12 mouse cellular contexts compared by ENCODE assay signal in genomic region chr4:59205758-59206340, GRCm38 (mm10). TPM values are rescaled to one million over a fixed set of nuclear protein-coding genes. Genes with fewer than 3 reads are reported as not detected.
DNase-seq lines count a peak whose midpoint lies in the region; TF ChIP-seq lines count a peak whose summit lies in the region.
"Had no signal": no experiment of that assay in that cellular context is flagged by ENCODE, and none has a peak within 500 bp of the region (broad histone marks: within the 10 kb centered on the region; RNA-seq: fewer than 3 reads in every experiment).

No protein-coding gene starts in this region.

- H3K27ac ChIP-seq in spleen, adult 2 months (ENCODE audit: insufficient read depth, low read length) = peak overlapping the region; percentile 33; the same call in 1 of the 2 replicates
- H3K27ac ChIP-seq: limb, embryonic 10.5 days had no signal

- H3K27me3 ChIP-seq in spleen, adult 2 months (ENCODE audit: control insufficient read depth, insufficient read depth, low read length) = no peaks in the 10 kb centered on the region
- H3K27me3 ChIP-seq: CH12.LX; megakaryocyte, embryonic 14.5 days had no signal

- 42% methylated on average over 2 of the region's 2 CpGs for WGBS in spleen, adult 2 months

- peaks cover 17% of the 10 kb centered on the region for H3K36me3 ChIP-seq in spleen, adult 2 months (ENCODE audit: control insufficient read depth, insufficient read depth, low read length)

- TF ChIP-seq POLR2A in spleen, adult 2 months (IDR thresholded peaks at IDR 0.05; ENCODE audit: low read depth, low read length) = no peak

- TF ChIP-seq CTCF in spleen, adult 2 months (IDR thresholded peaks at IDR 0.05; ENCODE audit: extremely low read depth, insufficient read depth, insufficient read length, insufficient replicate concordance) = no peak

- no peak overlapping the region for H3K4me3 ChIP-seq in spleen, adult 2 months (ENCODE audit: extremely low read depth, insufficient read depth, insufficient read length)
- H3K4me3 ChIP-seq: limb, embryonic 10.5 days; megakaryocyte, embryonic 14.5 days had no signal

- DNase-seq in spleen, adult 2 months (ENCODE audit: low read depth in 1 of 2, low spot score in 2 of 2) = no peak
- no peak for DNase-seq in spleen, postnatal 10 days (ENCODE audit: low spot score in 2 of 2)
- DNase-seq in liver = peak; percentile 24
- DNase-seq in naive thymus-derived CD4-positive, alpha-beta T cell, adult 2 months (ENCODE audit: low read depth) = peak; percentile 64
- DNase-seq in cerebellum, adult 9-10 months = no peak
- no peak for DNase-seq in cerebellum, adult 11-12 months
- DNase-seq in retina, postnatal 1 day = no peak
- DNase-seq: cerebellum, postnatal 10 days; kidney, postnatal 14 days had no signal

- H3K4me1 ChIP-seq in spleen, adult 2 months (ENCODE audit: control insufficient read depth, insufficient read depth, insufficient read length) = peaks cover 19% of the 10 kb centered on the region

RNA-seq across cellular contexts. Expression of gene Ugcg, which starts 16.8 kb away (rescaled TPM):
- 57.9 and 62.6 TPM in 2 replicates for polyA plus RNA-seq in spleen, adult 2 months (2012; rRNA removed)

Comparison
In these comparisons a context has a peak if more than half of its experiments do, and no peak if none do; other contexts are left out.
1. DNase-seq: peak in liver (single experiment) and naive thymus-derived CD4-positive, alpha-beta T cell, adult 2 months (single experiment); none in spleen, adult 2 months (0 of 2), spleen, postnatal 10 days (0 of 2), cerebellum, adult 9-10 months (single experiment), cerebellum, adult 11-12 months (single experiment) and retina, postnatal 1 day (single experiment).